Mouse (Mus musculus): ENCODE results near the gene Retreg1. TPM values are rescaled to one million over a fixed set of nuclear protein-coding genes. Genes with fewer than 3 reads are reported as not detected.

The Retreg1 gene
- polyA plus RNA-seq, 1 experiment: 8.9 TPM

DNA sequence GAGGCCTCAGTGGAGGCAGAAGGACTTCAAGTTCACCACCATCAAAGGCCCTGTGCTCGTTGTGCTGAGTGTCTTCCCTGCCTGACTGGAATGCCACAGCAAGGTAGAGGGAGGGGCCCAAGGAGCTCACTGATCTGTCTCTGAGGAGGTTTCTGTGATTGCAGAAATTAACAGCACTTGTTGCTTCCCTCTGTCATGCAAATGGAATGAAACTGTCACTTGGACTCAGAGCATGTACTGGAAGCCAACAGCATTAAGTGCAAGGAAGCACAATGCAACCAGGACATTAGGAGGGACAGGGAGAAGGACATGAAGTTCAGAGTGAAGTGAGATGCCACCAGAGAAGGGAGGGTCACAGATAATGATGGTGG, 67.5 kb downstream of the Retreg1 start:
- H3K4me3 ChIP-seq (ENCODE audit: insufficient read depth, low read length): no peak overlapping the region
- H3K4me1 ChIP-seq (ENCODE audit: control insufficient read depth, insufficient read depth, low read length): peaks cover 5% of the 10 kb centered on the region
- H3K27ac ChIP-seq (ENCODE audit: insufficient read depth, low read length): no peak overlapping the region
- TF ChIP-seq CTCF (IDR thresholded peaks at IDR 0.05; ENCODE audit: borderline replicate concordance, insufficient read depth, low read length) (no peak), POLR2A (IDR thresholded peaks at IDR 0.05; ENCODE audit: low read depth, low read length) (no peak)

DNA sequence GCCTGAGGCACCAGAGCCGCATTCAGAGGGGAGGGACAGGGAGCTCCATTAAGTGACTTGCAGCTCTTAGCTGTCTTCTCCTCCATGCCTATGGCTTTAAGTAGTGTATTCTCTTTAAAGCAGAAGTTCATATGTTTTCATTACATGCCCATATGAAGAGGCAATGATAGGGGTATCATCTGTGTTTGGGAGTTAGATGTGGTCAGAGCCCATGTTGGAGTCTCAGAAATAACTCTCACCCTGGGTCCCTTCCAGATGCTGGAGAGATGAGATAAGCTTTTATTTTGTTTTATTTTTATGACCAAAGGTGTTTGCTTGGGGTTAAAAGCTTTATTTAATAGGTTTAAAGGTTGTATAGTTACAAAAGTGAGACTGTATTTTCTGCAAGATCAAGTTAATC, 67.9 kb downstream of the Retreg1 start:
- TF ChIP-seq CTCF (IDR thresholded peaks at IDR 0.05; ENCODE audit: borderline replicate concordance, insufficient read depth, low read length) (no peak), POLR2A (IDR thresholded peaks at IDR 0.05; ENCODE audit: low read depth, low read length) (no peak)
- no peak overlapping the region for H3K4me3 ChIP-seq (ENCODE audit: insufficient read depth, low read length)
- no peak overlapping the region for H3K27ac ChIP-seq (ENCODE audit: insufficient read depth, low read length)
- H3K4me1 ChIP-seq (ENCODE audit: control insufficient read depth, insufficient read depth, low read length): peaks cover 9% of the 10 kb centered on the region

GRCm38 (mm10) chr15:25912911-25913310, 69.9 kb downstream of the Retreg1 start:
- Histone ChIP-seq H3K4me3 (ENCODE audit: insufficient read depth, low read length) (no peak overlapping the region), H3K27ac (ENCODE audit: insufficient read depth, low read length) (no peak overlapping the region), H3K4me1 (ENCODE audit: control insufficient read depth, insufficient read depth, low read length) (peaks cover 14% of the 10 kb centered on the region)
- TF ChIP-seq POLR2A (IDR thresholded peaks at IDR 0.05; ENCODE audit: low read depth, low read length) (no peak), CTCF (IDR thresholded peaks at IDR 0.05; ENCODE audit: borderline replicate concordance, insufficient read depth, low read length) (no peak)

DNA sequence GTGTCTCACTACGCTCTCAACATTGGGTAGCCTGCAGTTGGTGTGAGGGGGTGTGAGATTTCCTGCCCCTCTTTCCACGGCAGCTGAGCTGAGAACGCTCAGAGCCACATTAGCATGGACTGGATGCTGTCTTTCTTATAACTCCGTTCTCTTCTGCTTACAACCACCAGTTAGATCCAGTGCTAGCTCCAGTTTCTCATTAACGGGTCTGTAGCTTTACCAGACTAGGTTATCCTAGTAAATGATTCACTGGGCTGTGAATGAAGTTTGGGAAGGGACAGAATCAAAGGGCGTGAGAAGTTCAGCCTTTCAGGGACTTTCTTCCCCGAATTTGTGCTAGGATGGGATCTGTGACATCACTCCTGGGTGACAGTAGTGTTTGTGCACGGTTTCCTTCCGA, 70.7 kb downstream of the Retreg1 start:
- no peak overlapping the region for H3K27ac ChIP-seq (ENCODE audit: insufficient read depth, low read length)
- H3K4me3 ChIP-seq (ENCODE audit: insufficient read depth, low read length): no peak overlapping the region
- no peak for TF ChIP-seq POLR2A (IDR thresholded peaks at IDR 0.05; ENCODE audit: low read depth, low read length)
- TF ChIP-seq CTCF (IDR thresholded peaks at IDR 0.05; ENCODE audit: borderline replicate concordance, insufficient read depth, low read length): no peak
- peaks cover 14% of the 10 kb centered on the region for H3K4me1 ChIP-seq (ENCODE audit: control insufficient read depth, insufficient read depth, low read length)

GRCm38 (mm10) chr15:25914160-25914559, 71.2 kb downstream of the Retreg1 start:
- Histone ChIP-seq H3K4me1 (ENCODE audit: control insufficient read depth, insufficient read depth, low read length) (peaks cover 14% of the 10 kb centered on the region), H3K4me3 (ENCODE audit: insufficient read depth, low read length) (no peak overlapping the region), H3K27ac (ENCODE audit: insufficient read depth, low read length) (no peak overlapping the region)
- no peak for TF ChIP-seq CTCF (IDR thresholded peaks at IDR 0.05; ENCODE audit: borderline replicate concordance, insufficient read depth, low read length)
- TF ChIP-seq POLR2A (IDR thresholded peaks at IDR 0.05; ENCODE audit: low read depth, low read length): no peak

GRCm38 (mm10) chr15:25915013-25915412, 72.0 kb downstream of the Retreg1 start:
- Histone ChIP-seq H3K4me1 (ENCODE audit: control insufficient read depth, insufficient read depth, low read length) (peaks cover 14% of the 10 kb centered on the region), H3K27ac (ENCODE audit: insufficient read depth, low read length) (0 out of 2 replicates have a peak overlapping the region, but pooled peaks have one; percentile 28), H3K4me3 (ENCODE audit: insufficient read depth, low read length) (no peak overlapping the region)
- TF ChIP-seq POLR2A (IDR thresholded peaks at IDR 0.05; ENCODE audit: low read depth, low read length) (no peak), CTCF (IDR thresholded peaks at IDR 0.05; ENCODE audit: borderline replicate concordance, insufficient read depth, low read length) (no peak)

- Histone ChIP-seq H3K27ac (ENCODE audit: insufficient read depth, low read length) (peak overlapping the region; percentile 28), H3K4me1 (ENCODE audit: control insufficient read depth, insufficient read depth, low read length) (peaks cover 12% of the 10 kb centered on the region), H3K4me3 (ENCODE audit: insufficient read depth, low read length) (no peak overlapping the region)
- TF ChIP-seq CTCF (IDR thresholded peaks at IDR 0.05; ENCODE audit: borderline replicate concordance, insufficient read depth, low read length) (no peak), POLR2A (IDR thresholded peaks at IDR 0.05; ENCODE audit: low read depth, low read length) (no peak)
Measured at GRCm38 (mm10) chr15:25915574-25916205, 72.7 kb downstream of the Retreg1 start.

DNA sequence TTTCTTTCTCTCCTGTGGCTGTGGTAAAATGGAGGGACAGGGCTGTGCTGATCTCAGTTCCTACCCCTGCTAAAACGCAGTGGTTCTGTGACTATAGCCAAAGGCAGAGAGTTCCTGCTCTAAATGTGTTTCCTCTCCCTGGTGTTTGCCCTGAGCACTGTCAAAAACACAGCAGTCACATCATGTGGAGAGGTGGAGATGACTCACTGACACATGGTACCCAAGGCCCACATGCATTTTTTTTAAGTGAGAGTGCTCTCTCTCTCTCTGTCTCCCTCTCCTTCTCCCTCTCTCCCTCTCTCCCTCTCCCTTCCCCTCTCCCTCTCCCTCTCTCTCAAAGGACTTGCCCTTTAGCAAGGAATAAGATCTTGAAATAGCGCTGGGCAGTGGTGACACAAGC, 73.3 kb downstream of the Retreg1 start:
- Histone ChIP-seq H3K4me3 (ENCODE audit: insufficient read depth, low read length) (no peak overlapping the region), H3K27ac (ENCODE audit: insufficient read depth, low read length) (peak overlapping the region; percentile 28; the same call in 1 of the 2 replicates), H3K4me1 (ENCODE audit: control insufficient read depth, insufficient read depth, low read length) (peaks cover 12% of the 10 kb centered on the region)
- TF ChIP-seq CTCF (IDR thresholded peaks at IDR 0.05; ENCODE audit: borderline replicate concordance, insufficient read depth, low read length) (no peak), POLR2A (IDR thresholded peaks at IDR 0.05; ENCODE audit: low read depth, low read length) (no peak)

DNA sequence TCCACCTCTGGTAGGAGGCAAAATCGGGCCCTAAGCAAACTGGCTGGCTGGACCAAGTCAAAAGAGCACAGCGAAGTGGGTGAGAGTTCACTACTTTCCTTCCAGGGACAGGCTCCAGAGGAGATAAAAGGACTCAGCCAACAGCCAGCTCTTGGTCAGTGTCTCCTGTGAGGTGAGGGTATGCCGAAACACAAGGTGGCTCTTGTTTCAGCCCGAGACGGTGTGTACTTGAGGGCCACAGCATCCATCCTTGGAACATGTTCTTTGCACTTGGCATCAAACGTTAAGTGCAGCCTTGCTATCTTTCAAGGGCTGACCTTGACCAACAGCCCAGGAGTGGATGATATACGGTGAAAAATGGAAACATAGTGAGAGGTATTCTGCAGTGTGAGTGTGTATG, 75.7 kb downstream of the Retreg1 start:
- TF ChIP-seq CTCF (IDR thresholded peaks at IDR 0.05; ENCODE audit: borderline replicate concordance, insufficient read depth, low read length): no peak
- no peak for TF ChIP-seq POLR2A (IDR thresholded peaks at IDR 0.05; ENCODE audit: low read depth, low read length)
- Histone ChIP-seq H3K4me3 (ENCODE audit: insufficient read depth, low read length) (no peak overlapping the region), H3K4me1 (ENCODE audit: control insufficient read depth, insufficient read depth, low read length) (peaks cover 12% of the 10 kb centered on the region), H3K27ac (ENCODE audit: insufficient read depth, low read length) (no peak overlapping the region)

DNA sequence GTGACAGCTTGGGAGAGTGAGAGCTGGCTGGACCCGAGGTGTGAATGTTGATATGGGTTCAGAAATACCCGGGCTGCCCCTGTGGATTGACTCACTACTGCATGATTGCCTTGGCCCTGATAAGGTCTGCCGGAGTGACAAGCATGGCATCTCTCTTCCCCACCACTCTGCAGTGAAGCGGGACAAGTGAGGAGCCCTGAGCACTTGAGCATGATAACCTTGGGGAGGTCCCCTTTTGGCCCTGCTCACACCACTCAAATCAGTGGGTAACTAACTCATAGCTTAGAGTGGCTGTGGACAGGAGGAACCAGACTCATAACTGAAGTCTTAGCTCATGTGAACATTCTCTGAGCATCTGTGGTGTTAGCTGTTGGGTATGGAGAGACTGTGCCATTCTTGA, 77.0 kb downstream of the Retreg1 start:
- Histone ChIP-seq H3K4me1 (ENCODE audit: control insufficient read depth, insufficient read depth, low read length) (peaks cover 12% of the 10 kb centered on the region), H3K4me3 (ENCODE audit: insufficient read depth, low read length) (no peak overlapping the region), H3K27ac (ENCODE audit: insufficient read depth, low read length) (no peak overlapping the region)
- TF ChIP-seq CTCF (IDR thresholded peaks at IDR 0.05; ENCODE audit: borderline replicate concordance, insufficient read depth, low read length): no peak
- no peak for TF ChIP-seq POLR2A (IDR thresholded peaks at IDR 0.05; ENCODE audit: low read depth, low read length)
